Mouse (Mus musculus): ENCODE measurements around the gene Gng3. TPM values are rescaled to one million over a fixed set of nuclear protein-coding genes. Genes with fewer than 3 reads are reported as not detected.
A peak's percentile ranks its signal among the peaks of the same experiment; 100 is the strongest.

Gng3 gene
- total RNA-seq, 4 experiments from 2014 or later = 125 to 148 (median 143) TPM

DNA sequence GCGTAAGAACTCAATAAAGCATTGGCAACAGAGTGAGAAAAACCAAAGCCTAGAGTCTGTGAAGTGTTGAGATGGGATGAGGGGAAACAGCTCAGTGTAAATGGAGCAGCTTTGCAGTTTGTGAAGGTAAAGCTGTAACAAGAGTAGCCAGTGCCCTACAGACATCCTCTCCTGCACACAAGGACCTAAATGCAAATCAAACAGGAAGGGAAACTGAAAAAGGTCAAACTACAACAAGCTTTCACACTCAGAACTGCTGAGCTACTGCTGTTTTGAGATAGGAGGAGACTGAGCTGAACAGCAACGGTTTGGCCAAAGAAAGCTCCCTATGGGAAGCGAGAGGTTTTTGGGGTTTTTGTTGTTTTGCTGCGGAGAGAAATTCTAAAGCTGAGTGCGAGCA lies 32.2 kb downstream of the Gng3 start:
- DNase-seq (ENCODE audit: low spot score in 2 of 2) = no peak

DNA sequence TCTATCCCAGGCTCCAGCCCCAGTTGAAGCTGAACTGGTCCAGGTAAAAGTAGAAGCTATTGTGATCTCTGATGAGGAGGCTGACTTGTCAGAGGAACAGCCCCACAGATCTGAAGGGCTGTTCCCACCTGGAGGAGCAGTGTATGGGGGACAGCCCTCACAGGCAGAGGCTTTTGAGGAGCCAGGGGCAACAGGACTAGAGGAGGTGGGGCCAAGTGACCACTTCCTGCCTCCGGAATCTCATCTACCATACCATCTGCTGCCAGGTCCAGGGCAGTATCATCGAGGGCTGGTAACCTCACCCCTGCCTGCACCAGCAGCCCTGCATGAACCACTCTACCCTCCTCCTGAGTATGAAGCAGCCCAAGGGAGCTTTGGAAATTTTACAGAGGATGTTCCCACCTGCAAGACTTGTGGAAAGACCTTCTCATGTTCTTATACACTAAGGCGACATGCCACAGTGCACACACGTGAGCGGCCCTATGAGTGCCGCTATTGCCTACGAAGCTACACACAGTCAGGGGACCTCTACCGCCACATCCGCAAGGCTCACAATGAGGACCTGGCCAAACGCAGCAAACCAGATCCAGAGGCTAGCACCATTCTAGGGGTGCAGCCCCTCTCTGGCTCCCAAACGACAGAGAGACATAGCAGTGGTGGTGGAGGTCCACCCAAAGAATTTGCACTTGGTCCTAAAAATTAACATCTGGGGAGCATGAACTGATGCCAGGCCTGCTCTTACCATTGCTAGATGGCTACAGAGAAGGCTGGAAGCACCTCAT lies 34.9 kb downstream of the Gng3 start:
- DNase-seq (ENCODE audit: low spot score in 2 of 2) = no peak

DNA sequence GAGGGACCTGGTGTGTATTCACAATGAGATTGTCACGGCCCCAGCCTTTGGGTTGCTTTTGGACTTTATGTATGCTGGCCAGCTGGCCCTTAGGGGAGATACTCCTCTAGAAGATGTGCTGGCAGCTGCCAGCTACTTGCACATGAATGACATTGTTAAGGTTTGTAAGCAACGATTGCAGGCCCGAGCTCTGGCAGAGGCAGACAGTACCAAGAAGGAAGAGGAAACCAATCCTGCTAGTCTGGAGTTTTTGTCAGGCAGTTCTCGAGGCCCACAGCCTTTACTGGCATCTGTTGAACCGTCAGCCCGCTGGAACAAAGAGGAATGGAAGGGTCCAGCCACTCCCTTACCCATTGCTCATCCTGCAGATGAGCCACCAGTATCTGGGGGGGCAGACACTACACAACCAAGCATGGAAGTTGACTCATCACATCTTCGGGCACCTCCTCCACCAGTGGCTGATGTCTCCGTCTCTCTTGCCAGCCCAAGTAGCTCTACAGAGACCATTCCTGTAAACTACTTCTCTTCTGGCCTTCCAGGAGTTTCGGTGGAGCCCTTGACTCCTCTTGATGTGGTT lies 35.7 kb downstream of the Gng3 start:
- DNase-seq (ENCODE audit: low spot score in 2 of 2) = no peak

DNA sequence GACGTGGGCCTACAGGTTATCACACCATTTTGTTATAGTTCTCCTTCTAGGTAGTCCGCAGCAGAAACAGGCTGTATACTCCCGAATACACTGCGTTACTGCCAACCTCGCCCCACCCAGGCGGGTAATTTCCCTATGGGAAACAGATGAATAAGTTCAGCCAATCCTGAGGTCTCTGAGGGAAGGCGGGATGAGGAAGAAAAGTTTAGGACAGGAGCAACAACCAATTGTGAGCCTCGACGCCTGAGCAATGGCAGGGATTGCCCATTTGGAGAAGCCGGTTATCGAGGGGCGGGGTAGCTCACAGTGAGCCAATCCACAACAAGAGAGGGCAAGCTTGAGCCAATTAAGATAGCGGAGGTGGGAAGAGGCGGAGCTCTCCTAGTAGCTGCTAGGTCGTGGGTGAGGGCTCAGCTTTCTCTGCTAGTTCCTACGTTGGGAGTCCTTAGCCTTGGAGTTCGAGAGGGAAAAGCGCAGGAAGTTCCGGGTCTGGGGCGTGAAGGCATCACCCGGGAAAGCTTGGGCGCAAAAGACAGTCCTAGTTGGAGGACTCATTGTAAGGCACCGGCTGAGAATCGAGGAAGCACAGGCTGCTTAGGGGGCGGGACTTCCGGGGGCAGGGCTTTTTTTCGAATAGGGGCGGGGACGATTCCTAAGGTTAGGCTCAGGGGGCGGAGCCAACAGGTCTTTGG lies 36.7 kb downstream of the Gng3 start, which contains the start of gene Zbtb3:
TSS of gene Zbtb3 (plus strand) at position 426 of the 692 bp plus-strand sequence.
- peak; percentile 96 to 98 for DNase-seq (ENCODE audit: low spot score in 2 of 2)

DNA sequence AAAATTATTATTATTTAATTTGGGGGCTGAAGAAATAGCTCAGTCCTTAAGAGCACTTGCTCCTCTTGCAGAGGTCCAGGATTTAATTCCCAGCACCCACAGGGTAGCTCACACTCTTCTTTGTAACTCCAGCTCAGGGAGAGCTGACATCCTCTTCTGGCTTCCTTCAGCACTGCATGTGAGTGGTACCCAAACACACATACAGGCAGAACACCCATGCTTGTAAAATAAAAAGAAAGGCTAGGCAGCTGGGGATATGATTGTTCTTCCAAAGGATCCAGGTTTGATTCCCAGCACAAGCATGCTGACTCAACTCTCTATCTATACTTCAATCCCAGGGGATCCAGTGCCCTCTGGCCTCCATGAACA lies 40.1 kb downstream of the Gng3 start:
- no peak for DNase-seq (ENCODE audit: low spot score in 2 of 2)

DNA sequence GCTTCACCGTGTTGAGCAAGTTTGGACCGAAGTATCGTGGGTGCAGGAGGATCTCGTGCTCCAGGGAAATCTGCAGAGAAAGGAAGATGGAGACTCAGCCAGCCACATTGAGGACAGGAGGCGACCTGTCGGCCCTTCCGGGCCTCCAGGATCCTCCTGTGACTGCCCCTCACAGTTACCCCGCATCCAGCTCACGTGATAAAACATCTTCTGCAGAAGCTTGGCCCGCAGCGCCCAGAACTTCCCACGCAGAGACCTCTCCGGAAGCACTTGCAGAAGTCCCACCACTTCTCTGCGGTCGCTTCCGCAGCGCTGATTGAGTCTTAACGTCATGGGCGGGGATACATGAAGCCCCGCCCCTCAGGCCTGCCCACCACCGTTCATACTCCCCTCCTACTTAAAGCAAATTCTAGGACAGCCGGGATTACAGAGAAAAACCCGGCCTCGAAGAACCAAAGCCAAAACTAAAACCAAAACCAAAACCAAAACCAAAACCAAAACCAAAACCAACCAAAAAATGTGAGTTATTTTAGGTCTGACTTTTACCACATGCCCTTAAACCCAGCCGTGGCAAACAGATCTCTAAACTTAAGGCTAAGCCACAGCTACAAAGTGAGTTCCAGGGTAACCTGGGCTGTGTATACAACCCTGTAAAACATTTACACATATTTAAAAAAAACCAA lies 40.6 kb downstream of the Gng3 start, which contains the start of gene Polr2g:
TSS of gene Polr2g (minus strand) at position 314 of the 683 bp plus-strand sequence.
- peak; percentile 88 to 89 for DNase-seq (ENCODE audit: low spot score in 2 of 2)

DNA sequence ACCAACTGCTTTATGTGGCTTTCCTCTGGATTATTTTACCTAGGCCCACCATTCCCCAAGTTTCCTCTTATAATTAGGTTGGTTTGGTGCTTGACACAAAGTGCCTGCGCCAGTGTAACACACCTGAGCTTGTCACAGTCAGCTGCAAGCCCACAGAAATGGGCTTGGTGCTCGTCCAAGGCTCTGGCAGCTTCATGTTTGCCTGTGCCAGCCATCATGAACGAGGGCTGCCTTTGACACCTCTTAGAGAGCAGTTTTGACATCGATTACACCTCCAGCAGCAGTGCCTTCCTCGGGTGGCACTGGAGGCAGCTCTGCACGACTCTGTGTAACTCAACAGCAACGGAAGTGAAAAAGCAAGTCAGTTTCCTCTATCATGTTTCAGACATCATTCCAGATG lies 48.8 kb downstream of the Gng3 start:
- DNase-seq (ENCODE audit: low spot score in 2 of 2) = no peak

DNA sequence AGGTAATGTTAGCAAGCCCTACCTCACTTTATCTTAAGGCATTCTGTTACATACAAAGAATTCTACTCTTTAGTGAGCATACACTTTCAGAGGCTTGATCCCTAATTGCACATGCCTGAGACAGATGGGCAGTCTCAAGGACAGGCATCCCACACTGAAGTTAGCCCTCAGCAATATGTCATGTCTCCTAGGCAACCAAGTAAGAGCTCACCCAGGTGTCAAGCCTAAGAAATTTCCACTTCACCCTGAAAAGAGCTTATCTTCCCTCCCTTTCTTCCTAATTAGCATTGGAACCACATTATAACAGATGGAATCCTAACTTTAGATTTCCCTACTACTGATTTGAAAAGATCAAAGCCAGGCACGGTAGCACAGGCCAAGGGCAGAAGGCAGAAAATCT lies 49.8 kb downstream of the Gng3 start:
- peak in 1 of 2 experiments; percentile 43 for DNase-seq (ENCODE audit: low spot score in 2 of 2)

DNA sequence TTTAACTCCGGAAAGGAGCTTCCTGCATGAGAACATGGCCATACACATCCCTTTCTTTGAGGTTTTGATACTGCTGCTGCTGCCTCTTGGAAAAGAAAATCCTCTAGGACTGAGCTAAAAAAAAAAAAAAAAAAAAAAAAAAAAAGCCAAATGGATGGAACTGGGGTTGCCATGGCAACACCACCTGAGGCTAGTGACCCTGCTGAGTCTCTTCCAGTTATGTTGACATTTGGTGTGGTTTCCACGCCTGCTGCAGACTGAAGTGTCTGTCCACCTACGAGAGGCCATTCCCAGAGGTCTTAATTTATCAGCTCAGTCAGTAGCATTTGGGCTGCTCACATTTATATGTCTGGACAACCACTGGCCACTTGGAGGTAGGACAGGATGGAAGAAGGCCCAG lies 50.5 kb downstream of the Gng3 start:
- DNase-seq (ENCODE audit: low spot score in 2 of 2) = no peak

Small RNA genes within 50 kb of the gene (microRNA-seq; reads per million reads assigned to microRNA genes)
- 0 reads per million in 2 experiments for gene Mir5136

Other genes with a start within 250 kb of the Gng3 start
- 10 to 100 TPM; 10.6 to 12.2 (median 11.5) TPM for gene Slc22a8, start 247.9 kb downstream of the Gng3 start, total RNA-seq (2022)
- 1 to 10 TPM; 3.5 to 4.4 (median 4.1) TPM for gene Slc22a6, start 221.2 kb downstream of the Gng3 start, total RNA-seq (2022)
- gene Chrm1, start 175.4 kb downstream of the Gng3 start, total RNA-seq (2022) = 100 to 1,000 TPM; 160 to 164 (median 161) TPM
- gene Slc3a2, start 115.8 kb downstream of the Gng3 start, total RNA-seq (2022) = 100 to 1,000 TPM; 157 to 169 (median 162) TPM
- 10 to 100 TPM; 44.0 to 45.3 (median 44.3) TPM for gene Wdr74, start 103.4 kb downstream of the Gng3 start, total RNA-seq (2022)
- 1 to 10 TPM in 3 of 4 experiments, not detected in 1; 2.0 to 3.3 (median 2.4) TPM for gene 1700092M07Rik, start 98.5 kb downstream of the Gng3 start, total RNA-seq (2022)
- gene Stx5a, start 97.8 kb downstream of the Gng3 start, total RNA-seq (2022) = 10 to 100 TPM; 65.3 to 91.2 (median 76.1) TPM
- gene Nxf1, start 82.1 kb downstream of the Gng3 start, total RNA-seq (2022) = 100 to 1,000 TPM in 2 of 4 experiments, 10 to 100 TPM in 2; 80.5 to 120 (median 102) TPM
- 10 to 100 TPM; 61.3 to 77.8 (median 72.8) TPM for gene Tmem223, start 68.2 kb downstream of the Gng3 start, total RNA-seq (2022)
- 10 to 100 TPM; 10.1 to 17.5 (median 13.1) TPM for gene Tmem179b, start 64.7 kb downstream of the Gng3 start, total RNA-seq (2022)
- 10 to 100 TPM; 14.7 to 20.1 (median 18.2) TPM for gene Taf6l, start 52.8 kb downstream of the Gng3 start, total RNA-seq (2022)
- gene Polr2g, start 40.6 kb downstream of the Gng3 start, total RNA-seq (2022) = 100 to 1,000 TPM; 101 to 122 (median 109) TPM
- 1 to 10 TPM; 5.2 to 7.9 (median 5.4) TPM for gene Zbtb3, start 36.6 kb downstream of the Gng3 start, total RNA-seq (2022)
- gene Ttc9c, start 19.9 kb downstream of the Gng3 start, total RNA-seq (2022) = 10 to 100 TPM; 36.4 to 45.1 (median 40.1) TPM
- 100 to 1,000 TPM; 113 to 126 (median 120) TPM for gene Hnrnpul2, start 19.2 kb downstream of the Gng3 start, total RNA-seq (2022)
- gene AC129217.1, start 9.4 kb downstream of the Gng3 start, total RNA-seq (2022) = not detected
- gene Bscl2, start 1.7 kb downstream of the Gng3 start, total RNA-seq (2022) = 100 to 1,000 TPM in 3 of 4 experiments, 10 to 100 TPM in 1; 98.1 to 115 (median 106) TPM
- under 1 TPM; 0.45 to 0.74 (median 0.55) TPM for gene Lrrn4cl, start 11.6 kb upstream of the Gng3 start, total RNA-seq (2022)
- gene Ubxn1, start 32.3 kb upstream of the Gng3 start, total RNA-seq (2022) = 100 to 1,000 TPM in 2 of 4 experiments, 10 to 100 TPM in 2; 87.8 to 123 (median 106) TPM
- gene Uqcc3, start 41.7 kb upstream of the Gng3 start, total RNA-seq (2022) = 10 to 100 TPM; 23.4 to 37.2 (median 29.5) TPM
- gene Lbhd1, start 44.5 kb upstream of the Gng3 start, total RNA-seq (2022) = 10 to 100 TPM in 1 of 4 experiments, 1 to 10 TPM in 3; 4.9 to 10.4 (median 6.0) TPM
- gene Gm49403, start 44.7 kb upstream of the Gng3 start, total RNA-seq (2022) = not detected
- gene 1810009A15Rik, start 49.7 kb upstream of the Gng3 start, total RNA-seq (2022) = 10 to 100 TPM; 22.7 to 32.0 (median 26.5) TPM
- gene Gm49416, start 49.7 kb upstream of the Gng3 start, total RNA-seq (2022) = 1 to 10 TPM in 2 of 4 experiments, not detected in 2; 1.4 to 1.8 TPM
- gene Ints5, start 53.8 kb upstream of the Gng3 start, total RNA-seq (2022) = 10 to 100 TPM; 24.0 to 26.1 (median 24.4) TPM
- gene Ganab, start 58.9 kb upstream of the Gng3 start, total RNA-seq (2022) = 100 to 1,000 TPM; 109 to 125 (median 119) TPM
- 100 to 1,000 TPM; 161 to 167 (median 162) TPM for gene B3gat3, start 81.2 kb upstream of the Gng3 start, total RNA-seq (2022)
- gene Rom1, start 90.2 kb upstream of the Gng3 start, total RNA-seq (2022) = 1 to 10 TPM; 5.0 to 8.6 (median 6.4) TPM
- gene Eml3, start 90.4 kb upstream of the Gng3 start, total RNA-seq (2022) = 10 to 100 TPM; 14.1 to 17.4 (median 15.3) TPM
- 10 to 100 TPM; 53.7 to 66.5 (median 56.2) TPM for gene Mta2, start 102.7 kb upstream of the Gng3 start, total RNA-seq (2022)
- gene Tut1, start 114.7 kb upstream of the Gng3 start, total RNA-seq (2022) = 10 to 100 TPM; 21.5 to 22.2 (median 21.9) TPM
- gene Eef1g, start 127.8 kb upstream of the Gng3 start, total RNA-seq (2022) = 100 to 1,000 TPM; 223 to 248 (median 236) TPM
- 10 to 100 TPM; 27.0 to 32.2 (median 29.0) TPM for gene Ahnak, start 150.1 kb upstream of the Gng3 start, total RNA-seq (2022)
- not detected for gene Scgb1a1, start 248.8 kb upstream of the Gng3 start, total RNA-seq (2022)

Data from layer of hippocampus, adult 8-10 months (tissue).